Mouse (Mus musculus): ENCODE data around the gene Gfod1.

Gene Gfod1

GRCm38 (mm10) chr13:43263646-43264045, 40.3 kb downstream of the Gfod1 start:
- DNase-seq (ENCODE audit: low spot score in 2 of 2): no peak

- DNase-seq (ENCODE audit: low spot score in 2 of 2): no peak
Measured at GRCm38 (mm10) chr13:43262114-43262739, 41.7 kb downstream of the Gfod1 start.

GRCm38 (mm10) chr13:43261287-43261686, 42.7 kb downstream of the Gfod1 start:
- DNase-seq (ENCODE audit: low spot score in 2 of 2): peak; percentile 17 to 46

GRCm38 (mm10) chr13:43260731-43261130, 43.2 kb downstream of the Gfod1 start:
- DNase-seq (ENCODE audit: low spot score in 2 of 2): peak in 1 of 2 experiments; percentile 33

GRCm38 (mm10) chr13:43256447-43256846, 47.5 kb downstream of the Gfod1 start:
- no peak for DNase-seq (ENCODE audit: low spot score in 2 of 2)

GRCm38 (mm10) chr13:43253526-43253925, 50.4 kb downstream of the Gfod1 start:
- no peak for DNase-seq (ENCODE audit: low spot score in 2 of 2)

- no peak for DNase-seq (ENCODE audit: low spot score in 2 of 2)
Measured at GRCm38 (mm10) chr13:43252105-43252790, 51.7 kb downstream of the Gfod1 start.

GRCm38 (mm10) chr13:43251391-43251790, 52.6 kb downstream of the Gfod1 start:
- DNase-seq (ENCODE audit: low spot score in 2 of 2): no peak

- peak; percentile 79 to 81 for DNase-seq (ENCODE audit: low spot score in 2 of 2)
Measured at GRCm38 (mm10) chr13:43250653-43251052, 53.3 kb downstream of the Gfod1 start.

GRCm38 (mm10) chr13:43250106-43250505, 53.9 kb downstream of the Gfod1 start:
- DNase-seq (ENCODE audit: low spot score in 2 of 2): peak; percentile 29 to 39

- DNase-seq (ENCODE audit: low spot score in 2 of 2): no peak
Measured at GRCm38 (mm10) chr13:43248381-43248780, 55.6 kb downstream of the Gfod1 start.

- DNase-seq (ENCODE audit: low spot score in 2 of 2): no peak
Measured at GRCm38 (mm10) chr13:43246876-43247275, 57.1 kb downstream of the Gfod1 start.

GRCm38 (mm10) chr13:43243793-43244192, 60.2 kb downstream of the Gfod1 start:
- DNase-seq (ENCODE audit: low spot score in 2 of 2): no peak

- no peak for DNase-seq (ENCODE audit: low spot score in 2 of 2)
Measured at GRCm38 (mm10) chr13:43243240-43243639, 60.7 kb downstream of the Gfod1 start.

- no peak for DNase-seq (ENCODE audit: low spot score in 2 of 2)
Measured at GRCm38 (mm10) chr13:43241750-43242149, 62.2 kb downstream of the Gfod1 start.

GRCm38 (mm10) chr13:43241069-43241468, 62.9 kb downstream of the Gfod1 start:
- peak in 1 of 2 experiments; percentile 36 for DNase-seq (ENCODE audit: low spot score in 2 of 2)

- peak; percentile 39 to 48 for DNase-seq (ENCODE audit: low spot score in 2 of 2)
Measured at GRCm38 (mm10) chr13:43239790-43240216, 64.2 kb downstream of the Gfod1 start.

GRCm38 (mm10) chr13:43236630-43237029, 67.3 kb downstream of the Gfod1 start:
- DNase-seq (ENCODE audit: low spot score in 2 of 2): no peak

- no peak for DNase-seq (ENCODE audit: low spot score in 2 of 2)
Measured at GRCm38 (mm10) chr13:43235982-43236381, 68.0 kb downstream of the Gfod1 start.

GRCm38 (mm10) chr13:43235586-43235910, 68.4 kb downstream of the Gfod1 start:
- DNase-seq (ENCODE audit: low spot score in 2 of 2): no peak

GRCm38 (mm10) chr13:43234869-43235585, 68.9 kb downstream of the Gfod1 start:
- no peak for DNase-seq (ENCODE audit: low spot score in 2 of 2)

GRCm38 (mm10) chr13:43233331-43233730, 70.6 kb downstream of the Gfod1 start:
- DNase-seq (ENCODE audit: low spot score in 2 of 2): no peak

All from spleen, postnatal 36 days (tissue).